Mouse (Mus musculus) forebrain, embryonic 12.5 days (tissue): ENCODE measurements around the gene Nsun6. TPM values are rescaled to one million over a fixed set of nuclear protein-coding genes. Genes with fewer than 3 reads are reported as not detected.

Source experiments
- ATAC-seq: fragments of 200-750 bp; cut with Nextera tagmentation; 2 replicates; pipeline ENCODE4 v1.8.0; 2017; ENCODE audit warnings: moderate TSS enrichment; ENCODE audit not compliant: low FRiP score
- H3K27ac ChIP-seq: fragments of 300-500 bp; sonication (generic); 2 replicates; pipeline ENCODE4 v1.5.1; 2016; ENCODE audit warnings: mild to moderate bottlenecking
- H3K27me3 ChIP-seq: fragments of 300-500 bp; sonication (generic); 2 replicates; pipeline ENCODE4 v1.6.1; 2016; ENCODE audit warnings: mild to moderate bottlenecking
- H3K36me3 ChIP-seq: fragments of 300-500 bp; sonication (generic); replicated peaks from 2 replicates; pipeline ENCODE4 v1.6.1; 2016; ENCODE audit warnings: mild to moderate bottlenecking
- H3K4me1 ChIP-seq: fragments of 300-500 bp; sonication (generic); 2 replicates; pipeline ENCODE4 v1.6.1; 2016
- H3K4me2 ChIP-seq: fragments of 300-500 bp; sonication (generic); 2 replicates; pipeline ENCODE4 v1.6.1; 2016; ENCODE audit warnings: mild to moderate bottlenecking, moderate library complexity
- H3K4me3 ChIP-seq: fragments of 300-500 bp; sonication (generic); replicated peaks from 2 replicates; pipeline ENCODE4 v1.5.1; 2016; ENCODE audit warnings: mild to moderate bottlenecking
- H3K9ac ChIP-seq: fragments of 300-500 bp; sonication (generic); 2 replicates; pipeline ENCODE4 v1.6.1; 2016; ENCODE audit warnings: mild to moderate bottlenecking
- H3K9me3 ChIP-seq: fragments of 300-500 bp; sonication (generic); 2 replicates; pipeline ENCODE4 v1.6.1; 2016
- WGBS: fragments of 180-500 bp; shearing (Covaris S2); methylation state at CpG from one replicate; pipeline ENCODE4 v1.1.7; 2016; 5-methylcytosine and 5-hydroxymethylcytosine counted together
- polyA plus RNA-seq: library from polyadenylated mRNA; unstranded; fragments of >200 nt; fragmentation: Nextera tagmentation; extraction: Ambion mirVana; gene quantifications from 2 replicates; pipeline ENCODE4 v1.2.1, GENCODE M21; 2016

Gene Nsun6
- polyA plus RNA-seq, 1 experiment from 2014 or later = 14.2 TPM

DNA sequence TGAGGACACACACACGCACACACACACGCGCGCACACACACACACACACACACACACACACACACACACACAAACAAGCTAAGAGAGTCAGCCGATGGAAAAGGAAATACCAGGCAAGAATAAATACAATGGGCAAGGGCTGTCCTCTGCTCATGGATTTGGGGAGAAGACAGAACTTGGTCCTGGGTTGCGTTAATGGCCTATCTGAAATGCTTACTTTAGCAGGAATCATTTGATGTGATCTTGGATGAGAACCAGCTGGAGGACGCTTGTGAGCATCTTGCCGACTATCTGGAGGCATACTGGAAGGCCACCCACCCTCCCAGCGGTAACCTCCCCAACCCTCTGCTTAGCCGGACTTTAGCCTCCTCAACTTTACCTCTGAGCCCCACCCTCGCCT is 70.8 kb downstream of the Nsun6 start:
- Histone ChIP-seq H3K4me1 (no peaks in the 10 kb centered on the region), H3K27me3 (no peaks in the 10 kb centered on the region), H3K36me3 (peaks cover 4% of the 10 kb centered on the region; the same call in 1 of the 2 replicates), H3K27ac (no peak overlapping the region), H3K4me3 (no peak overlapping the region), H3K9me3 (no peaks in the 10 kb centered on the region), H3K4me2 (no peak overlapping the region), H3K9ac (no peak overlapping the region)
- no peak for ATAC-seq
- 88% methylated on average over 11 of the region's 11 CpGs for WGBS

DNA sequence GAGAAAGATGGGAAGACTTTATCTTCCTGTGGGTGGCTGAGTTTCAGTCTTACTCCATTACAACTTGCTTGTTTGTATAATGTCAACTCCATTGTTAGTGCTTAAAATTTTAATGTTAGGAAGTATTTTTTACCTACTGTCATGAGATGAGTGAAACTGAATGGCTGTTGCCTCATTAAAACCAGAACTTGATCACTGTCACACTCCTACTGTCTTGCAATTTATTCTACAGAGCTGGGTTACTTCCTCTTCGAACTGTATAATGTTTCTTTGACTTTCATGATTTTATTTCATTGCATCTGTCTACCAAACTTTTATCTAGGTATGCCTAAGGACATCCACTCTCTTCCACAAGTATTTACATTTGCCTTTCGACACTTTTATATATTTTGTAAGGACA is 93.4 kb downstream of the Nsun6 start:
- ATAC-seq = no peak
- H3K27me3 ChIP-seq = no peaks in the 10 kb centered on the region
- WGBS = 86% methylated on average over 2 of the region's 2 CpGs
- H3K36me3 ChIP-seq = no peaks in the 10 kb centered on the region
- H3K9ac ChIP-seq = no peak overlapping the region
- H3K27ac ChIP-seq = no peak overlapping the region
- no peaks in the 10 kb centered on the region for H3K9me3 ChIP-seq
- no peak overlapping the region for H3K4me2 ChIP-seq
- no peaks in the 10 kb centered on the region for H3K4me1 ChIP-seq
- no peak overlapping the region for H3K4me3 ChIP-seq

DNA sequence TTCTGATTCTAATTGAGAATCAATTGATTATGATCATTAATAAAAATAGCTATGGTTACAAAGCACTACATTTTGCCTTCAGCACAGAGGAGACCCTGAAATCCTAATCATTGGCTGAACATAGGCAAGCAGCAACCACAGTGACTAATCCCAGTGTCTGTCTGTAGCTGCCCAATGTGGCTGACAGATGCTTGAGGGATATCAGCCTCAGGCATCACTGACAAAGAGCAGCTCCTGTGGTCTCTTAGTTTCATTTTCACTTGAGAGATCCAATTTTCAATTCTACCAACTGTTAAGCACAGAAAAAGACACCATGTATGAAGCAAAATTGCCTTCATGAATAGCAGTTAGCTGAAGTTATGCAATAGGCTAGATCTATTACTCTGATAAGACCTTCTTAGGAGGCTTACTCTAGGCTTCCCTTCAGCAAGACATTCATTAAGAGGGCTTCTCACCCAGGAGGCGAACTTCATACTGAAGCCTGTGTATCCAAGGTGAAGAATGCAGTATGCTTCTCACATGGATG is 93.8 kb downstream of the Nsun6 start:
- Histone ChIP-seq H3K4me3 (no peak overlapping the region), H3K9me3 (no peaks in the 10 kb centered on the region), H3K27me3 (no peaks in the 10 kb centered on the region), H3K4me1 (no peaks in the 10 kb centered on the region), H3K9ac (no peak overlapping the region), H3K36me3 (no peaks in the 10 kb centered on the region), H3K4me2 (no peak overlapping the region), H3K27ac (no peak overlapping the region)
- ATAC-seq = no peak
- 68% methylated on average over 1 of the region's 1 CpGs for WGBS

DNA sequence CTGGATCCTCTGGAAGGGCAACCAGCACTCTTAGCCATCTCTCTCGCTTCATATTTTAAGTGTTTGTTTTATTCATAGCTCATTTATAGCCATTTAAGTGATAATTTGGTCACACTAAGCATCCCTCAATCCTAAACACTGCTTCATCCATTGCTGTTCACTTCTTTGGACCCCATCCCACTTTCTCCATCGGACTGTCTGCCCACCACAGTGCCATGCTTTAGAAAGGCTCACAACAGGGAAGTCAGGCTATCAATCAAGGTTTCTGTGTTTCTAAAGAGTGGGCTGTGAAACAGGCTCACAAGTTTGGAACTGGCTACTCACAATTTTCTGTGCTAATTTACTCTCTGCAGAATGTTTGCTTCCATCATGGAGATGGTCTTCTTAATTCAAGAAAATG is 101.8 kb downstream of the Nsun6 start:
- H3K4me3 ChIP-seq = no peak overlapping the region
- 66% methylated on average over 2 of the region's 2 CpGs for WGBS
- no peak overlapping the region for H3K4me2 ChIP-seq
- no peak for ATAC-seq
- H3K4me1 ChIP-seq = no peaks in the 10 kb centered on the region
- no peaks in the 10 kb centered on the region for H3K36me3 ChIP-seq
- no peak overlapping the region for H3K9ac ChIP-seq
- H3K9me3 ChIP-seq = no peaks in the 10 kb centered on the region
- no peak overlapping the region for H3K27ac ChIP-seq
- no peaks in the 10 kb centered on the region for H3K27me3 ChIP-seq

Other genes with a start within 250 kb of the Nsun6 start
- gene Arl5b, start 5.7 kb downstream of the Nsun6 start, polyA plus RNA-seq = 52.9 and 56.1 TPM in 2 replicates